Mouse (Mus musculus): ENCODE results near the gene Ficd. TPM values are rescaled to one million over a fixed set of nuclear protein-coding genes. Genes with fewer than 3 reads are reported as not detected.
A peak's percentile ranks its signal among the peaks of the same experiment; 100 is the strongest.

The Ficd gene
- polyA plus RNA-seq, 1 experiment: 6.4 TPM

DNA sequence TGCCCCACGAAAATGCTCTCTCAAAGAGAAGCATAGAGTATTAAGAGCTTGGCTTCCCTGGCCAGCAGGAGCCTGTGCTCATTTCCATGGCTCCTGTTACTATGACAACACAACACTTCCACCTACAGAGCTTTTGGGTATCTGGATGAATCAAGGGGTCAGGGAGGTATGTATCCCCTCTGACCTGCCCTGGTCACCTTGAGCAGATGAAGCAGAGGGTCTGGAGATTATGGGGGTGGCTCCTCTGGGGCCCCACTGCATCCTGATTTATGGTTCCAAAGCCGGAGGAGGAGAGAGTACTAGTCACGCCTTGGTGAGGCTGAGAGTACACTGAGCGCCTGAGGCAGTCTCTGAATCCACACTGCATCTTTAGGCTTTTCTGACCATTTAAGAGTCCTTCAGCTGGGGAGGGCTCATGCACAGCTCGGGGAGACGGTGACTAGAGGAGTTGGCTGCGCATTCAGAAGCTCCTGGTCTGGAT is 4.9 kb upstream of the Ficd start:
- peak; percentile 71 for DNase-seq (ENCODE audit: low read depth)
- no peak for TF ChIP-seq POLR2A (IDR thresholded peaks at IDR 0.05; ENCODE audit: borderline replicate concordance, extremely low read depth, insufficient read depth, insufficient read length, poor library complexity, severe bottlenecking)
- TF ChIP-seq CTCF (IDR thresholded peaks at IDR 0.05; ENCODE audit: borderline replicate concordance, extremely low read depth, insufficient read depth, insufficient read length): no peak

DNA sequence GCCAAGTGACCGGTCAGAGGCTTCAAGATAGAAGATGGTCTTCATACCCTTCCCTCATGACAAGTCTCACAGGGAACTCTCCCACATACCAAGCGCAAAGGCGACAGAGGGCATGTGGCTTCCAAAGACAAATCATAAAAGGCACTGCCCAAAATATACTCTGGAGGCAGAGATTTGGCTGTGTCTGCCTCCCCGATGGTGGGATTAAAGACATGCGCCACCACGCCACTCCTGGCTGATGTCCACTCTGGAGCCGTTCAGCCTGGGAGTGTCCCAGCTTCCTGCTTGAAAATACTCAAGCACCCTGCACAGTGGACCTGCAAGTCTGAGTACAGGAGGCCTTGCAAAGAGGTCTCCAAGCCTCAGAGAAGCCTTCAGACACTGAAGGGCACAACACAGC is 4.4 kb upstream of the Ficd start:
- DNase-seq (ENCODE audit: low read depth): no peak
- no peak for TF ChIP-seq CTCF (IDR thresholded peaks at IDR 0.05; ENCODE audit: borderline replicate concordance, extremely low read depth, insufficient read depth, insufficient read length)
- TF ChIP-seq POLR2A (IDR thresholded peaks at IDR 0.05; ENCODE audit: borderline replicate concordance, extremely low read depth, insufficient read depth, insufficient read length, poor library complexity, severe bottlenecking): no peak

DNA sequence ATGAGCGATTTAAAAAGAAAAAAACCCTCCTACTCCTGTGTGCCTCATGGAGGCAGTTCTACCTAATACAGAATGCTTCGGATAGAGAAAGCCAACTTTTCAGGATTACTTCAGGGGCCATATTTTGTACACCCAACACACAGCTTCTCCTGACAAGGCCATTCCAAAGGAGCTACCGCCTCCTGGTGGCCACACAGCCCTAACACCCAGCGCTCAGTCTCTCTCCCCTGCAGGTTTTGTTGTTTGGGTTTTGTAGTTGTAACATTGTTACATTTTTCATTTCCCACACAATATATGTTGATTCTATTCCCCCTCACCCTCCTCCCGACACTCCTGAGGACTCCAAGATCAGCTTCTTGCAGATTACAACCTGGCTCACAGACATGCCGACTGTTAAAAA is 3.4 kb upstream of the Ficd start:
- DNase-seq (ENCODE audit: low read depth): peak; percentile 72
- TF ChIP-seq CTCF (IDR thresholded peaks at IDR 0.05; ENCODE audit: borderline replicate concordance, extremely low read depth, insufficient read depth, insufficient read length) (peak; percentile 85), POLR2A (IDR thresholded peaks at IDR 0.05; ENCODE audit: borderline replicate concordance, extremely low read depth, insufficient read depth, insufficient read length, poor library complexity, severe bottlenecking) (no peak)

DNA sequence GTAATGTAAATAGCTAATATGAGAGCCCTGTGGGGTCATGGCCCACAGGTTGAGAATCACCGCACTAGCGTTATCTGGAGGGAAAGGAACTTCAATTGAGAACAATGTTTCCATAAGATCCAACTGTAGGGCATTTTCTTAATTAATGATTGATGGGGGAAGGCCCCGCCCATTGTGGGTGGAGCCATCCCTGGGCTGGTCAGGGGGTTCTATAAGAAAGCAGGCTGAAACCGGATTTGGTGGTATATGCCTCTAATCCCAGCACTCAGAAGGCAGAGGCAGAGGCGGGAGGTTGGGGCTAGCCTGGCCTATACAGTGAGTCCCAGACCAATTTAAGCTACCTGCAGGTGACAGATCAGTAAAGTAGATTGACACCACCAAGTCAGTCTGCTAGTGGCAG is 1.2 kb upstream of the Ficd start:
- DNase-seq (ENCODE audit: low read depth): no peak
- TF ChIP-seq CTCF (IDR thresholded peaks at IDR 0.05; ENCODE audit: borderline replicate concordance, extremely low read depth, insufficient read depth, insufficient read length): no peak
- TF ChIP-seq POLR2A (IDR thresholded peaks at IDR 0.05; ENCODE audit: borderline replicate concordance, extremely low read depth, insufficient read depth, insufficient read length, poor library complexity, severe bottlenecking): no peak

DNA sequence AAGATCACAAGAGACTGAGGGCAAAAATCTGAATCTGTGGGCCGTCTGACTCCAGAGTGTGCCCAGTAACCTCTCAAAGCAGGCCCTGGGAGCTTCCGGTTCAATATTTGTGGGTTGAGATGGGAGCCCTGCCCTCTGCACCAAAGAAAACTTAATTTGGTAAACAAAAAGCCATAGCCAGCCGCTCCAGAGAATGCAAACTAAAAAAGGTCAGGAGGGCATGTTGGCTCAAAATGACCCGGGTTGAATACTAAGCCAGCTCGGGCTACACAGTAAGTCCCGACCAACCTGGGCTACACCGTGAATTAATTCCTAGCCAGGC is 619 bp upstream of the Ficd start:
- DNase-seq (ENCODE audit: low read depth): no peak
- no peak for TF ChIP-seq POLR2A (IDR thresholded peaks at IDR 0.05; ENCODE audit: borderline replicate concordance, extremely low read depth, insufficient read depth, insufficient read length, poor library complexity, severe bottlenecking)
- no peak for TF ChIP-seq CTCF (IDR thresholded peaks at IDR 0.05; ENCODE audit: borderline replicate concordance, extremely low read depth, insufficient read depth, insufficient read length)

DNA sequence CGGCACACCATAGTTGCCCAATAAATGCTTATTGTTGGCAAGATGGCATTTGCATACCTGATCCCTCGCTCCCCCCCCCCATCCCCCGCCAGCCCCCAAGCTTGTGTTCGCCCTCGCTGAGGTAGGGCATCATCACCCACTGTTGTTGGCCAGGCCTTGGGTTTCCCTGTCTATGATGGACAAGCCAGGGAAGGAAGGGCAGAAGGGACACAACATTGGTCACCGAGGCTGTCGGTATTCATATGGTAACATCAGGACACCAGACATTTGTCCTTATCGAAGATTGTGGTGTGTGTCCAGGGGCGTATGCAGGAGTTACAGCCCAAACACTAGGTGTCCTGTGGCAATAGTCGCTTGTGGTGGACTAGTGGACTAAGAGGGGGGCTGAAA is 505 bp downstream of the Ficd start:
- TF ChIP-seq CTCF (IDR thresholded peaks at IDR 0.05; ENCODE audit: borderline replicate concordance, extremely low read depth, insufficient read depth, insufficient read length): no peak
- TF ChIP-seq POLR2A (IDR thresholded peaks at IDR 0.05; ENCODE audit: borderline replicate concordance, extremely low read depth, insufficient read depth, insufficient read length, poor library complexity, severe bottlenecking): no peak
- DNase-seq (ENCODE audit: low read depth): no peak

DNA sequence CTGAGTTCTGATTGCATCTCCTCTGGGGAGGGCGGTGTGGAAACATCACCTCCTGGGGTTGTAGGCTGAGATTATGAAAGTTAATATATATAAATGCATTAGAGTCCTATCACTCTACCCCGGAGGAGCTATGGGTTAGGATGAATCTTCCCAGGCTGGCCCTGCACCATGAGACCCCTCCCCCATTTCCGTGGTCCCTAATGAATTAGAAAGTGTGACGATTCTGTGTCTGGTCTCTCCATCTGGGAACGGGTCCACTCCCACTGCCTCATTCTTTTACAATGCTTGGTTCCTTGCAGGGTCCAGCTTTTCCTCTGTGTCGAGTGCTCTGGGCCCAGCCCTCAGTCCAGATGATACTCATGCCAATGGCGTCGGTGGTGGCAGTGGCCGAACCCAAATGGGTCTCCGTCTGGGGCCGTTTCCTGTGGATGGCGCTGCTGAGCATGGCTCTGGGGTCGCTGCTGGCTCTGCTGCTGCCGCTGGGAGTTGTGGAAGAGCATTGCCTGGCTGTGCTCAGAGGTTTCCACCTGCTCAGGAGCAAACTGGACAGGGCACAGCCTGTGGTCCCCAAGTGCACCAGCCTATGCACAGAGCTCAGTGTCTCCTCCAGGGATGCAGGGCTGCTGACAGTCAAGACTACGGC is 1.0 kb downstream of the Ficd start:
- TF ChIP-seq CTCF (IDR thresholded peaks at IDR 0.05; ENCODE audit: borderline replicate concordance, extremely low read depth, insufficient read depth, insufficient read length): no peak
- TF ChIP-seq POLR2A (IDR thresholded peaks at IDR 0.05; ENCODE audit: borderline replicate concordance, extremely low read depth, insufficient read depth, insufficient read length, poor library complexity, severe bottlenecking): no peak
- DNase-seq (ENCODE audit: low read depth): no peak

DNA sequence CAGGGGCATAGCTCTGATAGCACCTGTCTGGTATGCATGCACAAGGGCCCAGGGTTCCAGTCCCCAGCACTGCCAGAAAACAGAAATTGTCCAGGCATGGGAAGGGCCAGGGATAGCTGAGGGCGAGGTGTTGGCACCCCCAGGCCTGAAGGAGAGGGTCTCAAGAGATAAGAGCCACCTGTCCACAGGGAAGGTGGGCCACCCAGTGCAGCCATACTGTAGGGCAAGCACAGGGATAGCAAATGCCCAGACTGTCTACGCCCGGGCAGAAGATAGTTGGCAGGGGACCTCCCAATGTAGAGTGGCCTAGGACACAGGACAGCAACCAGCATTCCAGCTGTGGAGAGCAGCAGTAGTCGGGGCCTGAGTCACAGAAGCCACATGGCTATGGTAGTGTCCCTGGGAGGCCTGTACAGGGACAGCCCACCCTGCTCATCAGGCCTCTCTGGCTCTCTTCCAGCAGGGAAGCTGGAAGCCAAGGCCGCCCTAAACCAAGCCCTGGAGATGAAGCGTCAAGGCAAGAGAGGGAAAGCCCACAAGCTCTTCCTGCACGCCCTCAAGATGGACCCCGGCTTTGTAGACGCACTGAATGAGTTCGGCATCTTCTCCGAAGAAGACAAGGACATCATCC is 2.1 kb downstream of the Ficd start:
- TF ChIP-seq POLR2A (IDR thresholded peaks at IDR 0.05; ENCODE audit: borderline replicate concordance, extremely low read depth, insufficient read depth, insufficient read length, poor library complexity, severe bottlenecking) (no peak), CTCF (IDR thresholded peaks at IDR 0.05; ENCODE audit: borderline replicate concordance, extremely low read depth, insufficient read depth, insufficient read length) (no peak)
- no peak for DNase-seq (ENCODE audit: low read depth)

DNA sequence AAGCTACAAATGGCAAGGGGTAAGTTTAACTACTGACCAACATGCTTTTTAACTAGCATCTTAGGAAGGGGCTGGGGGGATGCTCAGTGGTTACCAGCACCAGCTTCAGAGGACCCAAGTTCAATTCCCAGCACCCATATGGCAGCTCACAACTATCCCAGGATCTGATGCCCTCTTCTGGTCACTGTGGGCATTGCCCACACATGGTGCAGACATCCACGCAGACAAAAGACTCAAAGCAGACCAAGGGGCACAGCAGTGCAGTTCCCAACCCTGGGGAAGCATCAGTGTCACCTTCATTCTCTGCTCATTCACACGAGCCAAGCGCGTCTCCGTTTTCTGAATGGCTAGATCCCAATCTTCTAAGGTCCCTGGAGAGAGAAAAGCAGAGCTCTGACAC is 12.0 kb downstream of the Ficd start:
- TF ChIP-seq POLR2A (IDR thresholded peaks at IDR 0.05; ENCODE audit: borderline replicate concordance, extremely low read depth, insufficient read depth, insufficient read length, poor library complexity, severe bottlenecking) (no peak), CTCF (IDR thresholded peaks at IDR 0.05; ENCODE audit: borderline replicate concordance, extremely low read depth, insufficient read depth, insufficient read length) (peak; percentile 20; the same call in 1 of the 2 replicates)
- DNase-seq (ENCODE audit: low read depth): no peak

DNA sequence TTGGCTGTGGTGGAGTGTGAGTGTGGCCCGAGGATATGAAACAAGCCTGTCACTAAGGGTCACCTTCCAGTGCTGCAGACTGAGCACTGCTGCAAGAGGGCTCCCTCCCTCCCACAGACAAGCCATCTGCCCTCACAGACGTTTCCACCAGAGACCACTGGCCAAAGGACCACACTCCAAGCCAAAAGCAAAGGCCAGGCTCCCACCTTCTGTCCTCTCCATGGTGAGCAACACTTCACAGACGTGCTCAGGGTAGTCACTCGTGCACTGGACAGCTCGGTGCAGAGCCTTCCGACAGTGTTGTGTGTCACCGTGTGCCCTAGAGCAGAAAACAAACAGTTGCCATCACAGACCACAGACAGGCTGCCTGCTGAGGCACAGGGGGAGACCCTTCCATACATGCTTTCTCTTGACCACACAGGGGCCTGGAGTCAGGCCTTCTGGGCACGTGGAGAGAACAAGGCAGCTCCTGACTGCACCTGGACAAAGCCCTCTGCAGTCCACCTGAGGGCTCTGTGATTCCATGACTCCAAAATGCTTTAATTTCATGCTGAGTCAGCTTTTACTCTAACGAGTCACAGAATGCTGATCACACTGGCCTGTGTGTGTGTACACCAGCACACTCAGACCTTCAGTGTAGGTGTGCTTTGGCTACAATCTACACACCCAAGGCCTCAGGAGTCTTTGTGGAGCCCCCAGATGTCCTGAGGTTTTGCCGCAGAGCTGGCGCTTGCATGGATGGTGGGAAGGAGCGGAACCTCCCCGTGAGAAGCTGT is 13.1 kb downstream of the Ficd start:
- DNase-seq (ENCODE audit: low read depth): no peak

DNA sequence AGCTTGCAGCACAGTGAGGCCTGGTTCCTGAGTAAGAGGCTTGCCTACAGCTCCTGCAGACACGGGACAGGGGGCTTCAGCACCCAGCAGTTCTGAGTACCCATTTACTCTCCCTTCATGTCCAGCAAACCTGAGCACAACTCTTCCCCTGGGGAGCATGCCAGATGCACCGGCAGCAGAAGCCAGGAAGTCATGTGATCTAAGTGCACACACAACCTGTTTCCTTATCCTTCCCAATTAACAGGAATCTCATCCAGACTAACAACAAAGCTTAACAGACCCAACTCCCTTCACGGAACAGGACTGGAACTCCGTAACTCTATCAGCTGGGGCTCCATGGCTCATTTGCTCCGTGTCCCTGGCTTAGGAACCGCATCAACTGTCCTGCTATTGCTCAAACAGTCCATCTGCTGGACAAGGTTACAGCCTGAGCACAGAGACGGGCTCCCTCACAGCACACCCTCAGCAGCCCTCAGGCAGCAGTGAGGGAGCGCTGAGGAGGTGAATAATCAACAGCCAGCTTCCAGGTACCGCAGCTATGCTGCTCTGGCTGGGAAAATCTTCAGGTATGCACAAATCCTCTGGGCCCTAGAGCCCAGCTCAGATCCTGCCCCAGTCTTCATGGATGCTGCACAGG is 16.0 kb downstream of the Ficd start:
- DNase-seq (ENCODE audit: low read depth): no peak
- TF ChIP-seq CTCF (IDR thresholded peaks at IDR 0.05; ENCODE audit: borderline replicate concordance, extremely low read depth, insufficient read depth, insufficient read length): no peak
- no peak for TF ChIP-seq POLR2A (IDR thresholded peaks at IDR 0.05; ENCODE audit: borderline replicate concordance, extremely low read depth, insufficient read depth, insufficient read length, poor library complexity, severe bottlenecking)

More for the DNA sequence above, 13.1 kb downstream of the Ficd start:
- TF ChIP-seq CTCF (IDR thresholded peaks at IDR 0.05; ENCODE audit: borderline replicate concordance, extremely low read depth, insufficient read depth, insufficient read length): no peak
- no peak for TF ChIP-seq POLR2A (IDR thresholded peaks at IDR 0.05; ENCODE audit: borderline replicate concordance, extremely low read depth, insufficient read depth, insufficient read length, poor library complexity, severe bottlenecking)
